Mouse (Mus musculus) fat pad, adult 2 months (tissue): ENCODE measurements at regions not wholly inside any gene's neighbourhood (a gene's known extent, or its start where the extent isn't known, plus 50 kb on each side); places are given as distances from the start of the nearest gene placed in this dataset.

Experiments
- DNase-seq: peaks from one replicate; pipeline ENCODE4 v3.0.0-alpha.2; 2011; ENCODE audit warnings: low read depth, low spot score; ENCODE audit errors: extremely low read depth

DNA sequence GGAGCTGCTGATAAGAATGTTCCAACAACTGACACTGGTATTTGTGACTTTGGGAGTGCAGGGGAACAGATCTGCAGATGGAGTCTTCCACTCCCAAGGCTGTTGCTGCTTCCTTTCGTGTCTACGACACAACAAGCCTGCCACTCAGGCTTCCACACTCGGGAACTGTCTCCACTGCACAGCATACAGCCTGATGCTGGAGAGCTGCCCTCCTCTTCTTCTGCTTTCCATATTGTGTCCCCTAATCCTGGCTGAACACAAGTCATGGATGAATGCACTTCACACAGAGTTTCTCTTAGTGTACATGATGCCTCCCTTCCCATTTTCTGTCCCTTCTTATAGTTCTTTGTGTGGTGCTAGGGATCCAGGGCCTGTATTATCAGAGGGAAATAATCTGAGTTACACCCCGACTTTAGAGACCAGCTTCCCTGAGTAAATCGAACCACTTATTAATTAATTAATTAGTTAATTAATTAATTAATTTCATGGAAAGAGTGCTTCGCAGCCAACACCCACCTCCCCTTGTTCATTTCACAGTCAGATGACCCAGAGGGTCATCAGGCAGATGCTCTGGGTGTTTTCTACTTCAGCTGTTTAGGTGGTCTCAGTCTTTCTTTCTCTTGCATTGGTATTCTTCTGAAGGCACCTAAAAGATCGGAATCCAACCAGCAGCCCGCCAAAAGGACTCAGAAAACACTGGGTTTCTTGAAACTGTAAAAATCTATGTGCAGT, 357.8 kb upstream of the Mmadhc start:
- no peak for DNase-seq

DNA sequence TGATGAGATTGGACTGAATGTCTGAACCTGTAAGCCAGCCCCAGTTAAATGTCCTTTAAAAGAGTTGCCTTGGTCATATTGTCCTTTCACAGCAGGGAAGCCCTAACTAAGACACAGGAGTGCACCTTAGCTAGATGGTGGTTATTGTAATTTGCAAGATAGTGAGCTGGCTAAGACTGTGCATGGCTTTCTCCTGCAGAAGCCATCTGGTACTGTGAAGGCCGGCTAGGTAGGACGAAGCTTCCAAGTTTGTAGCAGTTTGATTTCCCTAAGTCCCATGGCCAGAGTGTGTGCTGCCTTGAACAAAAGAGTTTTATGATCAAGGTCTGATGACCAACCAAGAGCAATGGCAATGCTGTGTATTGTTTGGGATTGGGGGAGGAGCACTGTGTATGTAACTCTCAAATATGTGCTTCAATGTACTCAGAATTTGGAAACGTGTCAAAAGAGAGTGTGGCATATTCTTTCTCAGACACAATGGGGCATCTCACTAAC, 356.6 kb upstream of the Mmadhc start:
- DNase-seq: no peak

DNA sequence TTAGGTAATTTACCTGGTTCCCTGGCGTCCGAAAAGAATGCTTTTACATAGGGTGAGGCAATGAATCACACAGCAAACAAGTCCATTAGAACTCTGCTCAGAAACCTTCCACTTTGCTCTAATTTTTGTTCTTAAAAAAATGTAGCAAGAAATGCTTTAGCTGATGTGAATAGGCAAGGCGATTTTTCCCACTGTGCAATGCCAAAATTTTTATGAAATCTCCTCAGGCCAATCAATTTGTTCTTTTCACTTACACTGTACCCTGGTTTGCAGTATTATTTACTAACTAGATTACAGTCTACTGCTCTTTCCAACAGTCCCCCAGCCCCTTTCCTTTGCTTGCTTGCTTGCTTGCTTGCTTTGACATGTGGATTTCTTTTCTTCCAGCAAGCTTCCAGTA, 353.1 kb upstream of the Mmadhc start:
- no peak for DNase-seq

DNA sequence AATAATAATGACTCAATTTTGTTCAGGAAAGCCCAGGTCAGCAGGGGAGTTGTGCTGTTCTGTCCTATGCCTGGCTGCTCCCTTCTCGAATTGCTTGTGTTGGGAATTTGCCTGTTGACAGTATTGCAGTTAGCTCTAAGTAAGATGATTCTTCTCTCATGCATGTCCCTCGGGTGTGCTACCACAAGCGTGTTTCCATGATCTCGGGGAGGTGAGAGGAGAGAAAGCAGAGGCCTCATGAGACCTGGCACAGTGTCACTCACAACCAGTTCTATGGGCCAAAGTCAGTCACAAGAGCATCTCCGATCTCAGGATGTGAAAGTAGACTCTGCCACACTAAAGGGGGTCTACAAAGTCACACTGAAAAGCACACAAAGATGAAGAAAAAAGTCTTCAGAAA, 346.6 kb upstream of the Mmadhc start:
- DNase-seq: no peak

DNA sequence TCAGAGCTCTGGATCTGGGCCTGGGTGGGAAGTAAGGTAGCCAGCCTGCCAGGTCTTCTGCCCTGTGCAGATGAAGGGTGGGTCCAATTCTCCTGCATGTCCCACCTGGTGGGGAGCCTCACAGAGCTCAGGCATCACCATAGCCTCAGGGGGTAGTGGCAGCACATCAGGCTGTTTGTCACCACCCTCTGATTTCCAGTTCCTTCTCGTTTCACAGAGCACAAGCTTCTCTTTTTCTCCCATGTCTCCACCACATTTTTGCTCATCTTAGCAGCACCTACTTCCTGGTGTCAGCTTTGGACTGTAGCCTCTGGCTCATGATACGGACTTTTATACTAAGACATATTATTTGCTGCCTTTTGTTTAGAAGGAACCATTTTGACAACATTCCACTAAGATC, 345.6 kb upstream of the Mmadhc start:
- no peak for DNase-seq

DNA sequence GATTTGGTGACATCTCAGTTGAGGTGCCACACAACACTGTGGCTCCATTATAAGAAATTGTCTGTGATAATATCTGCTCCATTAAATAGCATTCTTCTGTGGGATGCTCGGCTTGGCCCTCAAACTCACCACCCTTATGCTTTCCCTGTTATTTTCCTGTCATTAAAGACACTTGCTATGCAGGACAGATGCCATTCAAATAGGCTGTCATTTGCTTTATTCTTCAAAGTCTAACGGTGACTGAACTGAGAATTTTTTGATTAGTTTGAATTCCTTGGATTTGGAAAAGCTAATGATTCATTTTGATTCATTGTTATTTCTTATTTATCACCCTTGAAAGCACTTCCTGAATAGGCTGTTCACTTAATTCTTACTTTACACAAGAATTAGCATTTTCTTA, 339.3 kb upstream of the Mmadhc start:
- DNase-seq: no peak

DNA sequence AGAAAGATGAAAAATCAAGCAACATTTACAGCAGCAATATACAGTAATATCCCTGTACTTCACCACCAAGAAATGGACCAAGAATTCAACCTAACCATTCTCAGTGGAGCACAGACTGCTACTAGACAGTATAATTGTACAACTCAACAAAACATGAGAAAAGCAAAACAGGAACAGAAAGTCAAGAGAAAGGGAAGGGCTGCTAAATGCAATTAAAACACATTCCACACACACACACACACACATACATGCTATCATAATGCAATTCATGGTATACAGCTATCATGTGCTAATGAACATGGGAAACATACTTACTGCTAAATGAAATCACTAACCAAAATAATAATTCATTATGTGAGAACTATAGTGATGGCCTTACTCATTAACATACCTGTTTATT, 335.2 kb upstream of the Mmadhc start:
- no peak for DNase-seq

DNA sequence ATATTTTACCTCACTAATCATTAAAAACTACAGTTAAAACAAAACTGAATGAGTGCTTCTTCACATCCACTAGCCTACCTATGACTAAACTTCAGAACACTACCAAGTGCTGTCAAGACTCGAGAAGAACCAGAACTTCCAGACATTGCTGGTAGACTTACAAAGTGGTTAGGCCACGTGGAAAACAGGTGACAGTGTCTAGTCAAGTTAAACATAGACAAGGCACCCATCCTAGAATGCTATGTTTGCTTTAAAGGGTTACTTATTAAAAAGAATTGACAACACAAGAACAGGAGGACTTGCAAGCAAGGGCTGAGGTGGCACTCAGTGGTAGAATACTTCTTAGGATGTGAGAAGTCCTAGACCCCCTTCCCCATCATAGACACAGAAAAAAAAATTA, 330.9 kb upstream of the Mmadhc start:
- DNase-seq: no peak

DNA sequence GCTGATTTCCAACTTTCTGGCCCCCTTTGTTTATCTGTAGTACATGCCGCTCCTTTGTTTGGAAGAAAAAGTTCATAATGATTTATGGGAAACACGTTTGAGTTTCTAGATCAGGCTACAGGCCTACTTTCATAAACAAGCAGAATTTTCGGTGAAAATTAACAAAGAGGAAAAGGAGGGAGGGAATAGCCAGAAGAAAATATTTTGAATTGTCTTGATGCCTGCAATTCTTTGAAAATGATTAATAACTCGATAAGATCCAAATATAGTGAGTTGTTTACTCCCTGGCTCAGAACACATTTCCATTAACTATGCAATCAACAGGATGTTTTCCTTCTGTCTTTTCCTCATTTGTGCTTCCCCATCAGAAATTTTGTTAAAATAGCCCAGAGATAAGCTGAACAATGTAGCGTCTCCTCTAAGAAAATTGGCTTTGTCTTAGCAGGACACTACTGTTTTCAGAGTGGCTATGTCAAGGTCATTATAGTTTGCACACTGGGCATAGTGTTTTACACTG, 328.7 kb upstream of the Mmadhc start:
- no peak for DNase-seq

DNA sequence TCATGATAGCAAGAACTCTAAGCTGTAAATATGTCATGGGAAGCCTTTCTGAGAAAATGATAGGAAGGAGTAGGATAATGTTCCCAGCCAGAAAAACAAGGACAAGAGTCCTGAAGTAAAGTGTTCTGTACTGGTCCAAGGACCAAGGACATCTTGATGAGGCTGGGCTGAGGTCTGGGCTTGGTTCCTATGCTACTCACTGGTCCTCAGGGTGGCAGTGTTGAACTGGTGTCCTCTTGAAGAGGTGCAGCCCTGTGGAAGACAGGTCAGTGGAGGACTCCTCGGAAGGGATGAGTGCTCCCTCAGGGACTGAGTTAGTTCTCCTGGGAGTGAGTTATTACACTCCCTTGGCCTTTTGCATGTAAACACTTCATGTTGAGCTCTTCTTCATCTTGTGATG, 312.5 kb upstream of the Mmadhc start:
- DNase-seq: no peak

DNA sequence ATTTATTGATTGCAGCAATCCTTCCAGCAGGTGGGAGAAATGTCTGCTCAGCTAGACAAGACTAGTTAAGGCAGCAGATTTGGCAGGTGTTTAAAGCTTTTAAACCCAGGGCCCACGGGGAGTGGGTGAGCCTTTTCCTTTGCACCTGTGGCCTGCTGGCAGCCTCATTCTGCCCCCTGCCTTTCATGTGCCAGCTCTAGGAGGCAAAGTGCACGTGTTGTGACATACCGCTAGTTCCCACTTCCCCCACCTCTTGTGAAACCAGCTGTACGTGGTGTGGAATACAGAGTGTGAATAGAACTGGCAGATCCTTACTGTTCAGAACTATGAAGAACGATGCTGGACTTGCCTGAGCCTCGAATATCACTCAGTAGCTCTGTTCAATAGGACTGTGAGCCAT, 292.6 kb upstream of the Mmadhc start:
- peak; percentile 95 for DNase-seq

DNA sequence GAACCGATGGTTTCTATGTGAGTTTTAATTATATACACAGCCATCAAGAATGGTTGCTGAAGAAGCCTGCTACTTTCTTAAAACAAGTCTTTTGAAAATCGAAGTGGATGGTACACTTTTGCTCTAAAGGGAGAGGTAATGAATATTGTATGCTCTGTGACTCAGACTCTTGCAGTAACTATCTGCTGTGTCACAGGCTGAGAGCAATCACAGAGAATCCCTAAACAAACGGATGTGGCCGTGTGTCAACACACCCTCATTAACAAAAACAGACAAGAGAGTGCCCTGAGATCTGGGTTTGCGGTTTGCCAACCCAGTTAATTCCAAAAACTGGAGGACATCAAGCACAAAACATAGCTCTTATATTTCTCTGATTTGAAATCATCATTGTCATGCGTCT, 292.1 kb upstream of the Mmadhc start:
- peak; percentile 37 for DNase-seq

DNA sequence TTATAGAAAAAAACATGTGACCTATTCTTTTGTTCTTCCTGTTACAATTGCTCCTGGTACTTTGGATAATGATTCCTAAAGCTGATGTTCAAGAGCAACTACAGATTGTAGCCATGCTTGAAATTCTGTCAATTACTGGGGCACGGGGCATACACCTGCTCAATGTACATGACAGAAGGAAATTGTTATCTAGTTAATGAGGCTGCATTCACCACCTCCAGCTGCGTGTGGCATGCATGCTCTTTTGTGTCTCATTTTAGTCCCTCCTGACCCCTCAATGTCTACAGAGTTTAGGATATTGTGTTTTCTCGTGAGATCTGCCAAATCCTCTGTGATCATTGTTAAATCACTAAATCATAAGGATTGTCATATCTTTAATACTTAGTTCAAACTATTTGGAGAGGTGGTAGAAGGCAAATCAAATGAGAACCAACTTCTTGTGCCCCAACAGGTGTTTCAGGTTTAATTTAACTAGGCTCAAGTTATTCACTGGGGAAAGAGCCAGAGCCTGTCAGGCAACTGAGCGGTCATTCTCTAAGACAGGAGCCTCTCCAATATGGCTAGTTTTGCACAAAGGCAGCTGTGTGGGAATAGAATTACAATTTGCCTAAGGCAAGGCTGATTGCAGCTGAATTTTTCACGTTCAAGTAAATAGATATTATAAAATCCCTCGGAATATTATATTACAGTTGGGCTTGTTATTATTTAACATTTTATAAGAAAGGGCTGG, 289.9 kb upstream of the Mmadhc start:
- no peak for DNase-seq

DNA sequence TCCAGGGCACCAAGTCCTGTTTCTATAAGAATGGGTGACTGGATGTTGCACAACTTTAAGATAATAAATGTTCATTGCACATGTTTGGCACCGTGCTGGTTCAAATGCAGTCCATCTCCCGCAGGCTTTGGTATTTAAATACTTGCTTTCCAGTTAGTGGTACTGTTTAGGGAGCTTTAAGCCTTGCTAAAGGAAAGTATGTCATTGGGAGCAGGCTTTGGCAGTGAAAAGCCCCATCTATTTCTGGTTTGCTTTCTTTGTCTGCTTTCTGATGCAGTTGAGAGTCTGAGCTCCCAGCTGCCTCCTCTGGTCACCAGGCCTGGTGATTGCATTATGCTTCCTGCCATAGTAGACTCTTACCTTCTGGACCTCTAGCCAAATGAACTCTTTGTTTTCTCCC, 283.0 kb upstream of the Mmadhc start:
- DNase-seq: peak; percentile 54

DNA sequence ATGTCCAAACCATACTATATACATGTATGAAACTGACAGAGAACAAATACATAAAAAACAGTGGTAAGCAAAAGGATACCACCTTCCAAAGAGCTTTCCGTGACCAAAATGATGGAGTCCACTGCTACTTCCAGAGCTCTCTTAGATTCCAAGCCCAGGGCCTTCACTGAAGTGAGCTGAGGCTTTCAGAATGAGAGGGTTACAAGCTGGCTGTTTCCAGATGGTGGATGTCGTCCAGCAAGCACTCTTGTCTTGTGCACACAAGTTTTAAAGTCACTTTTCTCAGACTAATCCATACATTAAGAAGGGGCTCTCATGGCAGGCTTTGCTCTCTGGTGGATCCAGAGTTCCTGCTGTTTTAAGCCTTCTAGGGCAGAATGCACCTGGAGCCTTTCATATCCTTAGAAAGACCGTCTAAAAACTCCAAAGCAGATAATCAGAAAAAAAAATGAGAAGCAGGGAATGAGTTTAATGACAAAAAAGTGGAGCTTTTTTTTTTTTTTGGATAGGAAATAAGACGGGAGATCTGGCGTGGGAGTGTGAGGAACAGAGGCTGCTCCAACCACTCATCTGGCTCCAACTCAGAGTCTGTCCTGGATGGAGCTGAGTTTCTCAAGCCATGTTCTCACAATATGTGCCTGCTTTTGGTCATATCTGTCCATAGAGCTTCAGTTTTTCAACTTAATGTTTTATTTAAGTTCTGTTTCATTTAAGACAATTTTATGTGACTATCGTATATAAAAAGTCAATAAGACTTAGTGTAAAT, 281.9 kb upstream of the Mmadhc start:
- DNase-seq: peak; percentile 36

DNA sequence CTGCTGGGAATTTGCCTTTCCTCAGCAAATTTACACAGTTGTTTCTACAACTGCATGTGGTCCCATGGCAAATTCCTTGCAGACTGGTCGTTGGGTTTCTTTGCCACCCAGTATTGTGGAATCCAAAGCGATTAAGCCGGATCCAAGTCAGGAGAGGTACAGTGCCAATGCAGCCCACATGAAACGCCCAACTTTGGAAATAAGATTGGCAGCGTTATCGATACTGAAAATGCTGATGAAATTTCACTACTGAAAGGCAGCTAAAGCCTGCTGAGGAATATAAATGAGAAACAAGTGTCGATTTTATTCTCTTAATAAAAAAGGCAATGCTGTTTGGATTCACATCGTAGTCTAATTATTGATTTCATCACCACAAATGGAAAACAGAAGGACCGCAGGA, 281.1 kb upstream of the Mmadhc start:
- DNase-seq: no peak

DNA sequence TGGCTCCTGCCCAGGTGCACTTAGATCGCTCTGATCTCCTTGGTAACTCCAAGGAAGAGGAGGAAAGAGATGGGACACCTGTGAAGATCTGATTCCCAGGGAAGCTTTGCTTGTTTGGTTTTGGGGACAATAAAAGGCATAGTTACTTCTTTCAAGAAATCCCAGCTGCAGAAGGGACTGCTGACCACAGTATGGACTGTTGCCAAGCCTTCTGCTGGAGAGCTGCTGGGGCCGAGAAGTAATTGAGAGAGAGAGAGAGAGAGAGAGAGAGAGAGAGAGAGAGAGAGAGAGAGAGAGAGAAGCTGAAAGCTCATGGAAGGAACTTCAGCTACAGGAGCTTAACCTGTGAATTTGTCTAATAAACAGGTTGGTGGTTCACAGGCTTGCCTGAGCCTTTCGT, 276.9 kb upstream of the Mmadhc start:
- DNase-seq: no peak

DNA sequence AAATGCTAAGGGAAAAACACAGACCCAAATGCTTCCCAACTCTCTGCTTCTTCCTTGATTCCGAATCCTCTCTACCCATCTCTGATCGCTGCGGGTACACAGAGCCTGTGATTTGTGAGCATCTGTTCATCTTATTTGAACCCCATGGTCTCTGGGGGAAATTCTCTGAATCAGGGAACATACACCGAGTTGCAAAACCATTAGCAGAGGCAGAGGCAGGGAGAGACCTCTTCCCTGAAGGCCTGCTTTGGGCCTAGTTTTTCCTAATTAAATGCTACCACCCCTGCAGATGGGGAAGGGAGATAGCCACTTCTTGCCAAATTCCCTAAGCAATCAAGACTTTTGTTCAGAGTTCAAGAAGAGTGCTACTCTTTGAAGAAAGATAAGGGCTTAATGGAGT, 274.4 kb upstream of the Mmadhc start:
- DNase-seq: no peak

DNA sequence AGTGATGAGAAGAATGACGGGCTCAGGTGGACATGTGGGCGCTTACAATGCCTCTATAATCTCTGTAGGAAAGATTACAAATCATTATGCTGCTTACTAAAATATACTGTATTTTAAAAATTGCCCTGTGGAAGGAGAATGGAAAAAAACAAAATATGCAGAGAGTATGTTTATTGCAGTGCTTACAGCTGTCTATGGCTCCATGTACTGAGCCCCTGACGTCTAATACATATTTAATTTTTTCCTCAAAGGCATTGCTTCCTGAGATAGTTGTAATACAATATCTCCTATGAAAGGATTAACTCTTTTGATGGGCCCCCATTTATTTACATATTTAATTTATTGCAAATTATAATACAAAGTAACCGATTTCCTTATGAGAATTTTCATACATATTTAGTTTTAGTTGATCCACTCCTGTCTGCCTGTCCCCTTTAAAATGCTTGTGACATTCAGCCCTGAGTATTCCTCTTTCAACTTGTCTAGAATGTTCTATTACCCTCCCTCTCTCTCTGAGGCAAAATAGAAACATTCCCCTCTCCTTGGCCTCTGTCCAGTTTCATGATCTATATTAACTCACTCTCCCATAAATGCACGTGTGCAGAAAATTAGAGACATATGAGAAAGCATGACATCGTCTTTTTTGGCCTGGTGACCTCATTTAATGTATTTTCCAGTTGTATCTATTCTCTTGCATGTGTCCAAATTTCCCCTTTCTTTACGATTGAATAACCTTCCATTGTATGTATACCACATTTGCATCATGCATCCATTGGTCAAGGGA, 273.1 kb upstream of the Mmadhc start:
- DNase-seq: no peak

DNA sequence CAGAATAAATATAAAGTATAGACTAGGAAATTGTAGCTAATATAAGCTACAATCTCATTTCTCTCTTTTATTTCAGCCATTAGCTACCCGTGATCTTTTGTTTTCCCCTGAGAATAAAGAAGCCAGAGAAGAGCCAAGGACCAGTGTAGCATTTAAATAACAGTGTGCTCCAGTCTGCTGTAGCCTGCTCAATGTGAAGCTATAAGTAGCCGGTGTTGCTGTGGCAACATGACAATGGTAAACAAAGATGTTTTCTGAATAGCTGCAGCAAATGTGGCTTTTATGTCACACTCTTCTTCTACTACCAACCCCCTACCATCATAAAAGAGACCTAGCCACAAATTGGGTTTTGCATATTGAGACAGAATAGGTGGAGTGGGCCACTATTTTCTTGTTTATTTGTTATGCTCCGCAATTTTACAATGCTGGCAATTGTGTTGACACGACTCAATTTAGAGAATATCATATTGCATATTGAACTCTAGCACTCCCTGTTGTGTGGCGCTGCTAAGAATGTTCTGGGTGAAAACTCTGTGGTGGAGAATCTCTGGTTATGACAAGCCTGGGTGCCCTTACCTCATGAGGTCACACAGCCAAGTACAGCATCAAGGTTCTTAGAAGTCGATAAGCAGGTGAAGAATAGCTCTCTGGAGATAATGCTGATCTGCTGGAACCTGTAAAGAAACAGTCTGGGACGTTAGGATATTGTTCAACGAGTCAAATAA, 272.3 kb upstream of the Mmadhc start:
- DNase-seq: no peak
